Mouse (Mus musculus) ovary, adult 18-20 months (tissue): ENCODE results near the gene Ctrc.

Source experiments
- DNase-seq: peaks from one replicate; pipeline ENCODE4 v3.0.0; 2022; ENCODE audit warnings: low spot score, mixed read lengths

Gene Ctrc

DNA sequence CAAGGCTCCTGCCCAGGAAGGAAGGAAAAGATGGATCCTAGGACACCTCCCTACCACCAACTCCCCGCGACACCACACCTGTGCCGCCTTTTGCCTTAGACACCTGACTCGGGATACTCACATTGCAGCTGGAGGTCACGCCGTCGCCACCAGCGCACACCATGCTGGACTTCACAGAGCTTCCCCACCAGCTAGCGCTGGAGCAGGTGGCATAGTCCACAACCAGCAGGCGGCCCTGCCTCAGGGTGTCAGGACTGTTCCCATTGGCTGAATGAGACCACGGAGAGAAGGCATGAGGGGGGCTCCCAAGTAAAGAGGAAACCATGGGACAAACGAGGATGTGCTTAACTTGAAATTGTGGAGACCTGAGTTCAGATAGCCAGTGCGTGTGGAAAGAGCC lies 27.3 kb downstream of the Ctrc start:
- DNase-seq, result no peak

DNA sequence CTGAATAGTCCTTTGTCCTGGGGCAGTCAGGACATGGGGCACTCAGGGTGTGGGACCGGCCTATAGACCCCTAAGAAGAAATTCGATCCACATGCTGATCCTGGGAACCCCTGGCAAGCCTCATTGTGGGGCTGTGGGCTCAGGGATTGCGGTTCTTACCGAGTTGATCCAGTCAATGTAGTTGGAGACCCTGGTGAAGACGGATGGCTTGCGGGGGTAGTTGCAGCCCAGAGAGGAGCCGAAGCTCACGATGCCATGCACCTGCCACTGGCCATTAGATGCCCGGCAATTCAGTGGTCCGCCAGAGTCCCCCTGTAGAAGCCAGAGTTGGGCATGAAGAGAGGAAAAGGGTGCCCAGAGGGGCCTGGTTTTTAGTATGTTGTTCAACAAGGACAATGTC lies 28.5 kb downstream of the Ctrc start:
- no peak for DNase-seq

DNA sequence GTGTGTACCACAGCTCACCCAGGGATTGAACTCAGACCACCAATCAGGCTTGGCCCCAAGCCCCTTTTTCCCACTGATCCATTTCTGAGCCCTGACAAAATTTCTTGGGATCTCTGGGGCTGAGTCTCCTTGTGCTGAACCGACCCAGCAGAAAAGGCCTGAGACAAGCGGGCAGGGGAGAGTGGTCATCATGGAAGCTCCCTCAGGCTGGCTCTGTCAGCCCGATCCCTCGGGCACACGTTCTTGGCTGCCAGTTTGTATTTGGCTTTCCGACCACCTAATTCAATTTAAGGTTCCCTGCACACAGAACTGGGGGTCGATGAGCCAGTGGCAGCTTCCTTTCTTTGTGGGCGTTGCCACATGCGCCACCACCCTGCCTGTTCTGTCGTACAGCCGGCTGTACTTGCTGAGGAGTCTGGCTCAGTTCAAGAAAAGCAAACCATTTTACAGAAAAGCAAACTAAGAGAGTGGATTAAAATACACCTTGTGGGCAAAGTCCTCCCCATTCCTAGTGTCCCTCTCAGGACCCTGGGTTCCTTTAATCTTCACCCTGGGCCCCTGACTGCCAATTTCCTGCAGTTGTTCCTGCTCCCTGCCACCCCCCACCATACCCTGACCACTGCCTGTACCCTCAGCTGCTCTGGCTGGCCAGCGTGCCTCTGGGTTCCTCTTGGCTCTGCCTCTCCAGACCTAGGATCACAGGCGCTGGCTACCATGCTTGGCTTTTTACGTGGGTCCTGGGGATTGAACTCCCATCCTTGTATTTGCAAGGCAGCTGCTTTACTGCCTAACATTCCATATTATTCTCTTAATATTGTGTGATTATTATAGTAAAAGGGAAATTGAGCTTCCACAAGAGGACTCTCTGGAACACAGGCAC lies 29.1 kb downstream of the Ctrc start:
- no peak for DNase-seq

DNA sequence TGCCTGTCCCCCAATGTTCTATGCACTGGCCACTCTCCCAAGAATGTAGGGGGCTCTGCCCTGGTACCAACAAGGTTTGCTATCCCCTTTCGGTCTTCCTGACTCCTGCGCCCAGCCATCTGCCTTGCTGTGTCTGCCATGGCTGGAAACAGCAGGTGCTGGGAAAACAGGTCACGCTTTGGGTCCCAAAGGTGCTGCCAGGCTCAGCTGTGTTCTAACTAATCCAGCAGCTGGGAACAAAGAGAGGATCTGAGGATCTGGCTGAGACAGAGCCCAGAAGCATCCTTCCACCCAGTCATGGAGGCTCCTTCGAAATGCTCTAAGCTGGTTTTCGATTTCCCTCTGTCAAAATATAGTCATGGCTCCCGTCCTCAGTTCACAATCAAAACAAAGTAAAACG lies 29.9 kb downstream of the Ctrc start:
- no peak for DNase-seq

DNA sequence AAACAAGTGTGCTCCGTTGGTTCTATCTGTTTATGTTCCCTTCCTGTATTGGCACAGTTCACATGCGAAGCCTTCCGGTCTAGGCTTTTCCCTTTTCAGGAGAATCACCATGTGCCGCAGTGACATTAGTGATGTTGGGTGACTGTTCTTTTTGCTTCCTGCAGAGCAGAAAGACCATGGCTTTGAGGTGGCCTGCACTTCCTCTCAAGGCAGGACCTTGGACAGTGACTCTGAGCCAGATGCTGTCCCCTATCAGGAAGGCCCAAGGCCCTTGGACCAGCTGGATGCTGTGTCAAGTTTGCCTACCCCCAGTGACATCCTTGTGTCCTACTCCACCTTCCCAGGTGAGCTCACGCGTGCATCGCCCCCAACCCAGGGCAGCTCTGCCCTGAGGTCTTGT lies 34.8 kb downstream of the Ctrc start:
- DNase-seq, result no peak

DNA sequence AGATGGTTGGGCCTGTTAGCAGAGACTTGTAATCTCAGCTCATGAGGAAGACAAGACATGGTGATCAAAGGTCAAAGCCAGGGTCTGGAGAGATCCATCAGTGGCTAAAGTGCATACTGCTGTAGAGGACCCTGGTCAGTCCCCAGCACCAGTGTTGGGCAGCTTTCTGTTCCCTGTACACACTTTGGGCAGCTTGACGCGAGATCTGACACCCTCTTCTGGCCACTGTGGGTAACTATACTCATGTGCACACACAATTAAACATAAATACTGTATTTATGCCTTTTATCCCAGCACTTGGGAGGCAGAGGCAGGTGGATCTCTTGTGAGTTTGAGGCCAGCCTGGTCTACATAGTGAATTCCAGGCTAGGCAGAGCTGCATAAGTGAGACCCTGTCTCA lies 35.2 kb downstream of the Ctrc start:
- no peak for DNase-seq

DNA sequence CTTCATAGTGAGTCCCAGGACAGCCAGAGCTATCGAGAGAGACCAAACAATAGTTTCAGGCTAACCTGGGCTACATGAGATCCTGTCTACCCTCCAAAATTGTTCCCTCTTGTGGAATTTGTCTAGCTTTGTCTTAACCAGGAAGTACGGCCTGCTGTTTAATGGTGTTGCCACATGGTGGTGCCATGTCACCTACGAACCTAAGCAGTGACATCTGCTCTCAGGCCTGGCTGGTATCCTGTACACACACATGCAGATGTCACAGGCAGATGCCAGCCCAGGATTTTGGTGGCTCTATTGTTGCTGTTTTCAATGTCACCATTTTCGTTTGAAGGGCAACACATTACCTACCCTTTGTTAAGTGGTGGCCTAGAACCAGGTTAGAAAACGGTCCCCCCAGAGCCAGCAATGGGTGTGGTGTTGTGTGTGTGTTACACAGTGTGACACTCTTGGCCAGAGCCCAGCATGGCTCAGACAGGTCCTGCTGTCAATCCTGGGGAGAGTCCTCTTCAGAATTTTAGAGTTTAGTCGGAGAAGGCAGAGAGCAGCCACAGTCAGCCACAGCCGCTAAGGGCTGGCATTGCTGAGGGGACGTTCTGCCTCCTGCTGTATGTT lies 36.2 kb downstream of the Ctrc start:
- no peak for DNase-seq

DNA sequence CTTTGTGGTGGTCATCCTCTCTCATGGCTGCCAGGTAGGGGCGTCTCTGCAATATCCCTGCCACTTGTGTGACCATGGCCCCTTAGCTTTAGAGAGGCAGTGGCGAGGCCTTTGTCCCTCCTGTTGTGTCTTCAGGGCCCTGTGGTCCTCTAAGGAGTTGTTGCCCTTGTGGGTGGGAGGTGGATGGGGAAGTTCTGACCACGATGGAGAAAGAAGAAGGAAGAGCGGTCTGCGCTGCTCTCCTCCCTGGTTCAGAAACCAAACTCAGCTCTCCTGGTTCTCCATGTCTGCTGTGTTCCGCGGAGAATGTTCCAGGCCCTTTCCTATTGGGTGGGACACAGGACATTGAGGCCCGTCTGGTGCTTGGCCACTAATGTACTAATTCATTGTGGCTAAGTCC lies 40.3 kb downstream of the Ctrc start:
- no peak for DNase-seq

DNA sequence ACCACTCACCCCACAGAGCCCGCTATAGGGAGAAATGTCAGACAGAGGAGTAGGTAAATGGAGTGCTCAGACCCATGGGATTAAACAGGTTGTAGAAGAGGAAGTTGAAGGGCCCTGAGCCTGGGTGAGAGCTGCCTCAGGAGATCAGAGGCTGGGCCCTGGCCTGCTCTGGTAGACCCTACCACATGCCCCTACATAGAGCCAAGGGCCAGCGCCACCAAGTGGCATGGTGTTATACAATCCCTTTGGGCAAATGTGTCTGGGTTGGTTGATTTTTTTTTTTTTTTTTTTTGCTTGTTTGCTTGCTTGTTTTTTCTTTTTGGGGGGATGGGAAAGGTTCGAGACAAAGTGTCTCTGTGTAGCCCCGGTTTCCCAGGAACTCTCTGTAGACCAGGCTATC lies 42.1 kb downstream of the Ctrc start:
- no peak for DNase-seq

DNA sequence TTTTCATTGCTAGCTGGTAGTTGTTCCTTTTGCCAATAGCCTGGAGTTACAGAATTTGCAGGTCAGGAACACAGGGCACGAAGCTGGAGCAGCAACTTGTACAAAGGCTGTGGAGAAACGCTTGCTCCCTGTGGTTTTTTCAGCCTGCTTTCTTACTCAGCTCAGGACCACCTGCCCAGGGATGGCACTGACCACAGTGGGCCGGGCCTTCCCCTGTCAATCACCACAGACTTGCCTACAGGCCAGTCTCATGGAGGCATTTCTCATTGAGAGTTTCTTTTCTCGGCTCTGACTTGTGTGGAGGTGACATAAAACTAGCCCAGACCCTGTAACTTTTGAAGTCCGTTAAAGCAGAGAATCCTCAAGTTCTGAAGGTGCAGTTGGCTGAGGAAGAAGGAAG lies 48.6 kb downstream of the Ctrc start:
- DNase-seq, result no peak

DNA sequence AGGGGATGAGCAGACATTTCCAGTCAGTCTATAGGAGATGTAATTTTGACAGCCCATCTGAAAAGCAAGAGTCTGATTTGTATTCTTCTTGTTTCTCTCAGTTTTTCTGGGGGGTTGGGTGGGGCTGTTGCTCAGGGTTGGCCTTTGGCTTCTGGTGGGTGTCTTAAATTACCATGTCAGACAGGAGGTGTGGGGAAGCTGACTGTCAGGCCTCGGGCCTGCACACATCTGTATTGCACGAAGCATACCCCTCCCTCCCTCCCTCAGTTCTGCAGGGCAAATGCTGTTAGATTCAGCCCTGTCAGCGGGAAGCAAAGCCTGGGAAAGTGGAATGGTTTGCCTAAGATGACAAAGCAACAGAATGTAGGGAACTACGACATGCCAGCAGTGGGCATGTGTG lies 49.2 kb downstream of the Ctrc start:
- DNase-seq, result no peak

DNA sequence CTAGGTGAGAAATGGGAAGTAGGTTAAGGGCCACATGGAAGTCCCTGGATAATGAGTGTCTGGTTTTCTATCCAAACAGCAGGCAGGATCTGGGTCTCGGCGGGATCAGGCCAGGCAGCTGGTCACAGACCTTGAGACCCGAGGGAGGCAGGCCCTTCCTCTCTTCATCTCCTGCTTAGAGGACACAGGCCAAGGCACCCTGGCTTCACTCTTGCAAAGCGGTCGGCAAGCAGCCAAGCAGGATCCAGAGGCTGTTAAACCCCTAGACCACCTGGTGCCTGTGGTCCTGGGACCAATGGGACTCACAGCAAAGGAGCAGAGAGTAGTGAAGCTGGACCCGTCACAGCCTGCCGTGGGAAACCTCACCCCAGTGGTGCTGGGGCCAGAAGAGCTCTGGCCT lies 49.8 kb downstream of the Ctrc start:
- DNase-seq, result peak; percentile 32

DNA sequence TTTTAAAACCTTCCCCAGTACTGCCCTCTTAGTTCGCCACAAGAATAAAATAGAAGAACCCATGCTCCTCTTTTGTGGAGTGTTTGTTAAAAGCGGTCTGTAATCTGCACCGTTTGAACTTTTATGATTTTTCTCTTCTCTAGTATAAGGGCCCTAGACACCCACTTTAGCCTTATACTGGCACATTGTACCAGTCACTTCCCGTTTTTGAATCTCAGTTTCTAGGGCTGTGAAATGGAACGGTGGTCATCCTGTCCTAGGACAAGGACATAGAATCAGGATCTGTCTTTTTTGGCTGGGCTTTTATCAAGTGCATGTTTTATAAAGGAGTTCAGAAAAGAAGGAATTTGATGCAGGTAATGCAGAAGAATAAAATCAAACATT lies 52.0 kb downstream of the Ctrc start:
- no peak for DNase-seq

DNA sequence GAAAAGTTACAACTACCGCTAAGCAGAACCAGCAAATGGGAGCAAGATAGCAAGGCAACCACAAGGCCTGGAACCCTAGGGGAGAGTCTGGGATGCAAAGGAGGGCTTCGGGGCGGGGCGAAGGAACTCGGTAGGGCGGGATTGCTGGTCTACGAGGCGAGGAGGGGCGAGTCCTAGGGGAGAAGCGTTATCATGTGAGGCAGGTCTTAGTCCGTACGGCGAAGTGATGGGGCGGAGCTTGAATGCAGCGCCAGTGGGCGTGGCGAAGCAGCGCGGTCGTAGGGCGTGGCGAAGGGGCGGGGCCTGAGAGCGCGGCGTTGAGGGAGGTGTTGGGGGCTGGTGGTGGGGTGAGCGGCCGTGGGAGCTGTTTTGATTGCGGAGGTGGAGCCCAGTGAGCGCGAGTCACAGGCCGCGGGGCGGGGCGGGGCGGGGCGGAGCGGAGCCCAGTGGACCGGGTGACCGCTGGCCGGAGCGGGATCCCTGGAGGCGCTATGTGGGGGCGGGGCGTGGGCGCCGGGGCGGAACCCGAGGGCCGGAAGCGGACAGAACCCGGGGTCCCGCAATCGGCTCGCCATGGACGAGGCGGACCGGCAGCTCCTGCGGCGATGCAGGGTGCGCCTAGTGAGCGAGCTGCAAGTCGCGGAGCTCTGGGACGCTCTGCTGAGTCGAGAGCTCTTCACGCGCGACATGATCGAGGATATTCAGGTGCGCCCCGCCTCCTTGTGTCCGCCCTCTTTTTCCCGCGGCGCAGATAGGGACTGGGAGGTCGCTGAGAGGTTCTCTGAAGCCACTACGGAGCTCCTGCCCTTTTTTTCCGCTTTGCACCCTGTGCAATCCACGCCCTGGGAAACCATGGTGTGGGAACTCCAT lies 52.6 kb downstream of the Ctrc start, which contains the start of gene Casp9:
Gene Casp9, plus strand, starts transcription at position 331 of the 870 bp plus-strand sequence.
- peak; percentile 97 for DNase-seq

DNA sequence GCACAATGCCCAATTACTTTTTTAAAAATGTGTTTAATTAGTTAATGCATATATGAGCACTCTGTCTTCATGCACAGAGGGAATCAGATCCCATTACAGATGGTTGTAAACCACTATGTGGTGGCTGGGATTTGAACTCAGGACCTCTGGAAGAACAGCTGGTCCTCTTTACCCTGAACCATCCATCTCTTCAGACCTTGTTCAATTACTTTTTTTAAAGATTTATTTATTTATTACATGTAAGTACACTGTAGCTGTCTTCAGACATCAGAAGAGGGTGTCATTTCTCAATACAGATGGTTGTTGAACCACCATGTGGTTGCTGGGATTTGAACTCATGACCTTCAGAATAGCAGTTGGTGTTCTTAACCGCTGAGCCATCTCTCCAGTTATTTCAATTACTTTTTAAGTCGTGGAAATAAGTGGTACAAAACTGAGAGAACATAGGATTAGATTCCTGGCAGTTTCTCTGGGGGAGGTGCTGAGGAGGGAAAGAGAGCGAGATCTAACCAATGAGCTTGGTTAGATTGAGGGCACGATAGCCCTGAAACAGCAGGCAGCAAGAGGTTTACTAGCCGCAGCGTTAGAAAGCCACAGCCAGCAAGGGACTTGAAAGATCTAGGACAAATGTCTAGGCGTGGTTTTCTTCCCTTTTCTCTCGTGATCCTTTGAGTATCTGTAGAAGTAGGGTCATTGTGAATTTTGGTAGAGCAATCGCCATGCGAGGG lies 53.4 kb downstream of the Ctrc start:
- no peak for DNase-seq

DNA sequence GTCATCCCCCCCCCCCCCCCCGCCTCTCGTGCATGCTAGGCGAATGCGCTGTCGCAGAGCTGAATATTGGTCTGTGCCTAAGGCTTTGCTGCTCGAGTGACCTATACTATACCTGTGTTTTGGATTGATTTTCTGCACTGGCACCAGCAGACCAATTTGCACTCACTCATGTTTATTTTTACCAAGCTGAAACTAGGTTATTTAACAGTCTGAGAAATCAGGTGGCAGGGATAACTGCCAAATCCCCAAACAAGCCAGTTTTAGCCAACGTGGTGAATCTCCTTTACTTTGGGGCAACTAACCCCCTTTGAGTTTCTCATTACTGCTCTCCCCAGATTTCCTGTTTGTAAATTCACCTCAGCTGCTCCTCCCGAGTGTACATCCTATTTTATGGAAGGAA lies 54.2 kb downstream of the Ctrc start:
- no peak for DNase-seq

DNA sequence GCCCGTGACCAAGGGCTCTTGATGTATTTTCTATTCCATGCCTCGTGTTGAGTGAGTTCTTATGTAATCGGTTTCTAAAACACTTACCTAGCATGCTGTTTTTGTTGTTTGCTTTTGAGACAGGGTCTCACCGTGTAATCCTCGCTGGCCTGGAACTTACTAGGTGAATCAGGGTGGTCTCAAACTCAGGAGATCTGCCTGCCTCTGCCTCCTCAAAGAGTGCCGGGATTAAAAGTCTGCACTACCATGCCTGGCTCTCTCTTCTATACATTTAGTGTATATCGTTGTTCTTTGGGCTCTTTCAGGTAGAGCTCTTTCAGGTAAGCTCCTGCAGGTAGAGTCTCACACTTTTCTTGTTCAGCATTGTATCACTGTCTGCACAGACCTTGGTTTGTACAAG lies 54.7 kb downstream of the Ctrc start:
- no peak for DNase-seq

DNA sequence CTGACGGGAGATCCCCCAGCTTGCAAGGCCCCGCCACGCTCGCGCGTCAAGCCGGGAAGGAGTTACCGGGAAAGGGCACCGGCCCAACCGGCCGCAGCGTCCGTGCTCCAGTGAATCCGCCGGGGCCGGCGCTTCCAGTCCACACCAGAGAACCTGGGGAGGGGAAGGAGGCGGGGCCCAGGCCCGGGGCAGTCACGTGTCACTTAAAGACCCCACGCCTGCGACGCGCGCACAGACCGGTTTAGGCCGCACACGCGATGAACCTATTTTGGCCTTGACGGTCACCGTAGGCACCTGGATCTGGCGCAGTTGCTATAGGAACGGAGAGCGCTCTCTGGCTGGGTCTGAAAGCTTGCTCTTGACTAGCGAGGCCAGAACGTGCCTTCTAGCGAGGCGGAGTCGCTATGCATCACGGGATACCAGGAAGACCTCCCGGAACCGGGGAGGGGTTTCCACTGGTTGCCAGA lies 55.6 kb downstream of the Ctrc start, which contains the start of gene Dnajc16:
Gene Dnajc16, minus strand, starts transcription at position 408 of the 467 bp plus-strand sequence.
- peak; percentile 98 for DNase-seq

DNA sequence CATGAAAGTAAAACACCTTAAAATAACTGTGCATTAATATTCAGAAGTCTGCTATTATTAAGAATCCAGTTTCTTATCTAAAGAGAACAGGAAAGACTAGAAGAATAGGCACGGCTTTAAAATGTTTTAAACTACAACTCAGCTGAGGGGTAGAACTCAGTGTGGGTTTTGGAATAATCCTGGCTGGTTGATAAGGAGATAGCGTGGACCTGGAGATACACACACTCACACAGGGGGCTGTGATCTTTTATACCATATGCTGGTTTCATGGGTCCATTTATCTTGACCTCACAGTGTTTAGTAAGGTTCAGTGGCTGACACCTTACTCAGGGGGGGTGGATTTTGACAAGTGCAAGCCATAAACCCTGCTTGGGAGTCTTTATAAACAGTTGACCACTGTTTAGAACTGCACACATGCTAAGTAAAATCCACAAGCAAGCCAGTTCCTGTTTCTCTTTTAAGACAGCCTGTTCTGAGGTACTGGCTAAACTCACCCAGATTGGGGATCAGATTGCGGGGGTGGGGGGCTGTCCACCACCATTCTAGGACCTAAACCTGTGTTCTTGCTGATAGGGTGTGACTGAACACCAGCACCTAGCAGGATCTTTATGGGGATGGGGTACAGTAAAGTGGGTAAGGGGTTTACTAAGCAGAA lies 56.5 kb downstream of the Ctrc start:
- no peak for DNase-seq

DNA sequence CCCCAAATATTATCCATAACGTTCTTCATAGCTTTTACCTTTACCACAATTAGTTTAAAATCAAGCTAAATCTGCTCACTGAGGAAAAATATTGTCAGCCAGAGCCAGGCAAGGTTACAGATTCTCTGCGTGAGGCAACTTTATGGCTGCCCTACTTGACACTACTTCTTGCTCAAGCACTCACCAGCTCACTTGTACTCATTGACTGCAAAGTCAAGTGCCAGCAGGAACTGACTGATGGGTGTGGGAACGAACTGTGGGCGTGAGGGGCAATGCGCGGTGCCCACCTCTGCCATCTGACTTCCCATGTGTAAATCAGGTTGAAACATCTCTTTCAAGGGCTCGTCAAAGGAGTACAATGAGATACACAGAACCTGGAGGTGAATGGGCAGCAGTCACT lies 58.7 kb downstream of the Ctrc start:
- DNase-seq, result no peak

DNA sequence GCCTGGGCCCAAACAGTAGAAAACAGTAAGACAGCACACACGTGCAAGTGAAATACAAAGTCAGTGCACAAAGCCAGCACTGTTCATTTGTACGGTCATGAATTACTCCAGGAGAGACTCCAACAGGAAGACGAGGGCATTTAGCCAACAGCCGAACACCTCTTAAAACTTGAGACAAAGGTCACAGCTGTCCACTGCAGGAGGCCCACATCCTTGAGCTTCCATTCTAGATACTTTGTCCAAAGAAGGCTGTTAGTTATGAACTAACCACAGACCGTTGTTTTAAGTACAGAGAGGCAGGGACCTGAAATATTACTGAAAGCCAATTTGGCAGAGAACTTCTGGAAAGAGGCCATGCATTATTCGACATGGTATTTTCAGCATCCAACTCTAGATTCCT lies 59.1 kb downstream of the Ctrc start:
- no peak for DNase-seq
